Mouse (Mus musculus) lung, embryonic 15.5 days (tissue): ENCODE data around the gene Cacna1c. TPM values are rescaled to one million over a fixed set of nuclear protein-coding genes. Genes with fewer than 3 reads are reported as not detected.

Experiments used
- ATAC-seq: fragments of 200-750 bp; cut with Nextera tagmentation; 2 replicates; pipeline ENCODE4 v1.8.0; 2017; ENCODE audit warnings: moderate number of reproducible peaks, borderline replicate concordance; ENCODE audit not compliant: low FRiP score, low TSS enrichment; ENCODE audit errors: extremely low read depth
- H3K27ac ChIP-seq: fragments of 300-500 bp; sonication (generic); 2 replicates; pipeline ENCODE4 v1.5.1; 2015; ENCODE audit warnings: moderate library complexity, mild to moderate bottlenecking, inconsistent platforms
- H3K27me3 ChIP-seq: fragments of 300-500 bp; sonication (generic); 2 replicates; pipeline ENCODE4 v1.6.1; 2015; ENCODE audit warnings: inconsistent platforms
- H3K36me3 ChIP-seq: fragments of 300-500 bp; sonication (generic); 2 replicates; pipeline ENCODE4 v1.6.1; 2015; ENCODE audit warnings: inconsistent platforms
- H3K4me1 ChIP-seq: fragments of 300-500 bp; sonication (generic); 2 replicates; pipeline ENCODE4 v1.6.1; 2015; ENCODE audit warnings: inconsistent platforms
- H3K4me2 ChIP-seq: fragments of 300-500 bp; sonication (generic); 2 replicates; pipeline ENCODE4 v1.6.1; 2015; ENCODE audit warnings: inconsistent platforms, mild to moderate bottlenecking, moderate library complexity
- H3K4me3 ChIP-seq: fragments of 300-500 bp; sonication (generic); 2 replicates; pipeline ENCODE4 v1.5.1; 2015; ENCODE audit warnings: mild to moderate bottlenecking, inconsistent platforms
- H3K9ac ChIP-seq: fragments of 300-500 bp; sonication (generic); 2 replicates; pipeline ENCODE4 v1.6.1; 2015; ENCODE audit warnings: inconsistent platforms
- H3K9me3 ChIP-seq: fragments of 300-500 bp; sonication (generic); 2 replicates; pipeline ENCODE4 v1.6.1; 2016; ENCODE audit warnings: inconsistent platforms
- WGBS: fragments of 180-500 bp; shearing (Covaris S2); methylation state at CpG from one replicate; pipeline ENCODE4 v1.1.7; 2015; 5-methylcytosine and 5-hydroxymethylcytosine counted together
- polyA plus RNA-seq: library from polyadenylated mRNA; unstranded; fragments of >200 nt; fragmentation: Nextera tagmentation; extraction: Ambion mirVana; gene quantifications from 2 replicates; pipeline ENCODE4 v1.2.1, GENCODE M21; 2015

Gene Cacna1c
- polyA plus RNA-seq, 1 experiment from 2014 or later = 8.4 TPM

GRCm38 (mm10) chr6:118944093-118944492 is 252.1 kb downstream of the Cacna1c start:
- Histone ChIP-seq H3K9me3 (no peaks in the 10 kb centered on the region), H3K27me3 (no peaks in the 10 kb centered on the region), H3K9ac (no peak overlapping the region), H3K4me1 (peaks cover 13% of the 10 kb centered on the region), H3K4me2 (no peak overlapping the region), H3K4me3 (no peak overlapping the region), H3K36me3 (no peaks in the 10 kb centered on the region), H3K27ac (no peak overlapping the region)
- no peak for ATAC-seq
- 93% methylated on average over 4 of the region's 4 CpGs for WGBS

DNA sequence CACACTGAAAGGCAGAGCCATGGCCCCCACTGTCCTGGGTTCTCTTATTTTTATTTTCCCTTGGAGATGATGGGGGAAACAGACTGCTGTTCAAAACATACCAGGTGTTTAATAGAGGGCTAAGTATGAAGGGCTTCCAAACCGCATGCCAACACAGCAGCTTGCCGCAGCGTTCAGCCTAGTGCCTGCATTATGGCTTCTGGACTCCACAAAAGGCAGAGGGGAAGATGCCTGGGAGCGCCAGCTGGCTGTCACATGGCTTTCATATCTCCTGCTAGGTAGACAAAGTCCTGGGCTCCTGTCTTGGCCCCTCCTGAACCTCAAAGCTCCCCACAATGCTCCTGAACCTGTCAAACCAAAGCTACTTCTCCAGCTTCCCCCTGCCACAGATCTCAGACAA is 254.4 kb downstream of the Cacna1c start:
- H3K9me3 ChIP-seq = no peaks in the 10 kb centered on the region
- H3K36me3 ChIP-seq = no peaks in the 10 kb centered on the region
- H3K4me3 ChIP-seq = no peak overlapping the region
- no peak overlapping the region for H3K9ac ChIP-seq
- 92% methylated on average over 4 of the region's 4 CpGs for WGBS
- no peak overlapping the region for H3K27ac ChIP-seq
- peaks cover 5% of the 10 kb centered on the region for H3K4me1 ChIP-seq
- H3K27me3 ChIP-seq = no peaks in the 10 kb centered on the region
- no peak overlapping the region for H3K4me2 ChIP-seq
- no peak for ATAC-seq

DNA sequence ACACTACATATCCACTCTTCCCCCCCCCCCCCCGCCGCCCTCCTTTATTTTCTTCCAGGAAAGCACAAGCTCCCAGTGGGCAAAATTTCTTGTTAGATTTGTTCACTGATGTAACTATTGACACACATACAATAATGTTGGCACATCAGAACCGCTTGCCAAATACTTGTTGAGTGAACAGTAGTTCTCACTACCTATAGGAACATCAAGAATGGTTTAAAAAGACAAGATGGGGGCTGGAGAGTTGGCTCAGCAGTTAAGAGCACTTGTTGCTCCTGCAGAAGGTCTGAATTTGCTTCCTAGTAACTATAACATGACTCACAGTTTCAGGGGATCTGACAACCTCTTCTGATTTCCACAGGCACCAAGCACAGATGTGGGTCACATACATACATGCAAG is 255.2 kb downstream of the Cacna1c start:
- Histone ChIP-seq H3K4me1 (0 out of 2 replicates have a peak, but pooled peaks cover 3% of the 10 kb centered on the region), H3K4me2 (no peak overlapping the region), H3K27me3 (no peaks in the 10 kb centered on the region), H3K4me3 (no peak overlapping the region), H3K9ac (no peak overlapping the region), H3K27ac (no peak overlapping the region), H3K9me3 (no peaks in the 10 kb centered on the region), H3K36me3 (no peaks in the 10 kb centered on the region)
- 76% methylated on average over 3 of the region's 3 CpGs for WGBS
- ATAC-seq = no peak

- no peaks in the 10 kb centered on the region for H3K9me3 ChIP-seq
- 88% methylated on average over 8 of the region's 8 CpGs for WGBS
- H3K4me1 ChIP-seq = peaks cover 5% of the 10 kb centered on the region; the same call in 1 of the 2 replicates
- H3K4me3 ChIP-seq = no peak overlapping the region
- no peak for ATAC-seq
- H3K36me3 ChIP-seq = no peaks in the 10 kb centered on the region
- no peaks in the 10 kb centered on the region for H3K27me3 ChIP-seq
- H3K9ac ChIP-seq = no peak overlapping the region
- no peak overlapping the region for H3K27ac ChIP-seq
- H3K4me2 ChIP-seq = no peak overlapping the region
Observed at GRCm38 (mm10) chr6:118939626-118940025, 256.6 kb downstream of the Cacna1c start.

DNA sequence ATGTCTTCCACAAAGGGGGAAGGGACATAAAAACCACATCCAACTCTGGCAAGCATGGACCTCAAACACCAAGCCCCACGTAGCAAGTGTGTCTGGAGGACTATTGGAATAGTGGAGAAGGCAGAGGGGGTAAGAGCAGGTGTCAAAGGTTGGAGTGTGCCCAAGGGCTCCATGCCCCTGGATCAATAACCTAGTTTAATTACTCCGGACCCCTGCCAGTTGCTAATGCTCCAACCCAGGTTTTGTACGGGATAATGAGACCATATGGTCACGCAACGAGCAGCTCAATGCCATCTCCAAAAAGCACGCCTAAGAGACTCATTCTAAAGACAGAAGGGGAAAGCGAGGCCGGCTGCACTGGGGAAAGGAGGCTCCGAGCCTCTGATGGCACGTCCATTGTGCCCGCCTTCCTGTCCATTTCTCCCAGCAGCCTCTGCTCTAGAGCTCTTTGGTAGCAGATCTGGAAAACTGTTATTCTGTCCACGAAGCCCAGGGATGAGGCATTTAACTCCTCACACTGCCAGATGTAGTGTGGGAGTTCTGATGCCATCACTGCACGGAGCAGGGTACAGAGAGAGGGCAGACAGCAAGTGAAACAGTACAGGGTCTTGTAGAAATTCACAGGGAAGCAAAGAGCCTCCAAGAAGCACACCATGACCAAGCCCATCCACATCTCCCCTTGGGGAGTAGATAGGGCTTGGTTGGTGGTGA is 257.7 kb downstream of the Cacna1c start:
- no peak overlapping the region for H3K27ac ChIP-seq
- ATAC-seq = no peak
- no peaks in the 10 kb centered on the region for H3K27me3 ChIP-seq
- H3K9ac ChIP-seq = no peak overlapping the region
- H3K4me1 ChIP-seq = peaks cover 14% of the 10 kb centered on the region; the same call in 1 of the 2 replicates
- H3K4me2 ChIP-seq = no peak overlapping the region
- no peaks in the 10 kb centered on the region for H3K36me3 ChIP-seq
- no peak overlapping the region for H3K4me3 ChIP-seq
- 85% methylated on average over 13 of the region's 13 CpGs for WGBS
- H3K9me3 ChIP-seq = no peaks in the 10 kb centered on the region

DNA sequence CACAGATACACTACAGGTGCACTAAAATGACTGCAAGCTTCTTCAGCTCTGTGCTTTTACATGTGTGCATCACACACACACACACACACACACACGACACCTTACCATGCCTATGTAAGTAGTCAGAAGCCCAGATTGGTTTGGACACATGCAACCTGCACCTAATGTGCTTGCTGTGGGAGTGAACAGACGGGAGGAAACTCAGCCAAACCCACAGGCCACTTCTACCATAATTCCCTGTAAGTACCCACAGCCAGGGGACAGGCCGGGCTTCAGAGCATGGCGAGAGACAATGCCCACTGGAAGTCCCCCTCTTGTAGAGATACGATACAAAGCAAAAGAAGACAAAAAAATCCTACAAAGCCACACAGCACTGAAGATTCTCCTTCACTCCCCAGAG is 258.7 kb downstream of the Cacna1c start:
- no peak for ATAC-seq
- H3K27me3 ChIP-seq = no peaks in the 10 kb centered on the region
- H3K4me1 ChIP-seq = peaks cover 18% of the 10 kb centered on the region; the same call in 1 of the 2 replicates
- no peak overlapping the region for H3K27ac ChIP-seq
- H3K9me3 ChIP-seq = no peaks in the 10 kb centered on the region
- no peaks in the 10 kb centered on the region for H3K36me3 ChIP-seq
- no peak overlapping the region for H3K9ac ChIP-seq
- 87% methylated on average over 5 of the region's 5 CpGs for WGBS
- H3K4me3 ChIP-seq = no peak overlapping the region
- no peak overlapping the region for H3K4me2 ChIP-seq

- Histone ChIP-seq H3K4me1 (peaks cover 23% of the 10 kb centered on the region; the same call in 1 of the 2 replicates), H3K9ac (no peak overlapping the region), H3K4me3 (no peak overlapping the region), H3K27me3 (no peaks in the 10 kb centered on the region), H3K27ac (no peak overlapping the region), H3K4me2 (no peak overlapping the region), H3K36me3 (no peaks in the 10 kb centered on the region), H3K9me3 (no peaks in the 10 kb centered on the region)
- no peak for ATAC-seq
- WGBS = 82% methylated on average over 9 of the region's 9 CpGs
Observed at GRCm38 (mm10) chr6:118935520-118936415, 260.4 kb downstream of the Cacna1c start.

DNA sequence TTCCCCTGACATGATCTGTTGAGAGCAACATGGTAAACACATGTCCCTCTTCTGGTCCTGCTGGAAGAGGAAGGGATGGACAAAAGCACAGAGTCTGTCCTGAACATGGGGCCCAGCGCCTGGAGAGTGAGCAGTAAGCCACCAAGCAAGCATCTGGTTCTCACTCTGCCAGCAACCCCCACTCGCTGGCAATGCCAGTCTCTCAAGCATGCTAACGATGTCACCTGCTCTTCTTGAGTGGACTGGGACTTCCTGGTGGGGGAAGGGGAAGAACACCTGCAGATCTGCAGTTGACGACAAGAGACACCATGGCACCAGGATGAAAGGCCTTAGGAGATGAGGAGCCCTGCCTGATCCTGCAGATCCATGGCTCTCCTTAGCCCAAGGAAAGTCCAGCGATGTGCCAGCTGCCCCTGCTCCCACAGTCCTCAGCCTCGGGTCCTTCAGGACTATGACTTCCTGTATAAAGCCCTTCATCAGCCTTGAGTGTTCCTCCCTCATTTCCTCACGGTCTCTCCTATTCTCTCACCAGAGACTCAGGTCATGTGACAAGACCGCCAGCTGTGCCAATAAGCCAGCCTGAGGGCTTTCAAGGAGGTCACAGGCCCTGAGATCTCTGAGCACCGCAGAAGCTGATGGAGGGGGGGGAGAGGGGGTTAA is 261.8 kb downstream of the Cacna1c start:
- WGBS = 48% methylated on average over 9 of the region's 9 CpGs
- Histone ChIP-seq H3K9me3 (no peaks in the 10 kb centered on the region), H3K4me2 (no peak overlapping the region), H3K4me1 (peaks cover 23% of the 10 kb centered on the region; the same call in 1 of the 2 replicates), H3K27me3 (no peaks in the 10 kb centered on the region), H3K4me3 (no peak overlapping the region), H3K36me3 (no peaks in the 10 kb centered on the region), H3K9ac (no peak overlapping the region), H3K27ac (no peak overlapping the region)
- peak; percentile 59; the same call in 1 of the 2 replicates for ATAC-seq

GRCm38 (mm10) chr6:118933017-118933594 is 263.1 kb downstream of the Cacna1c start:
- Histone ChIP-seq H3K9me3 (no peaks in the 10 kb centered on the region), H3K27ac (no peak overlapping the region), H3K4me1 (peaks cover 23% of the 10 kb centered on the region; the same call in 1 of the 2 replicates), H3K36me3 (no peaks in the 10 kb centered on the region), H3K27me3 (no peaks in the 10 kb centered on the region), H3K9ac (no peak overlapping the region), H3K4me3 (no peak overlapping the region), H3K4me2 (no peak overlapping the region)
- WGBS = 88% methylated on average over 9 of the region's 9 CpGs
- no peak for ATAC-seq

DNA sequence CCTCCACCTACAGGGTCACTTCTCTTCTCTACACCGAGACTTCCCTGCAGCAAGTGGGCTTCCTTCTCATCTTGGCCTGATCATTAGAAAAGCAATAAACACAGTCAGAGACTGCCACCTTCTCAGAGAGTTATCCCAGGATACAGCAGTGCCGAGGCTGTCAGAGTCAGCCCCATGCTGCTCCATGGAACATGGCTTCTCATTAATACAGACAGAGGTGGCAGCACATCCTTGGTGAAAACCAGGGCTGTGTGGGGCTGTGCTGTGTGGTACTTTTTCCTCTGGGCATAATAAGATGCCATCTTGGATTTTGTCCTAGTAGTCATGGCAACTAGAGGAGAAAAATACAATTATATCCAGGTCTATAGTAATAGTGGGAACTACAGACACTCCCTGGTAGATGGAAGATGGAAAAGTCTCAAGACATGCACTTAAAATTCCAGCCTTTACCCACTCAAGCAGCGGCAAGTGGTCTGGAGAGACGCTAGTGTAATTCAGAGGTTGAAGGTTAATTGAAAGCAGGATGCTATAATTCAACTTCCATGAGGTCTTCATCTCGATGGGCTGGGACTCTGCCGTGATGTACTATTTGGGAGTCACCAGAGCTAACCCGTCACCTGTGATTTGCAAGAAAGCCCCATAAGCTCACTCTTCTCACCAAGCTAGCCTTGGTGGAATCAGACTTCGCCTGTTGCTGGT is 264.1 kb downstream of the Cacna1c start:
- H3K4me3 ChIP-seq = no peak overlapping the region
- no peak overlapping the region for H3K9ac ChIP-seq
- H3K36me3 ChIP-seq = no peaks in the 10 kb centered on the region
- H3K27ac ChIP-seq = no peak overlapping the region
- H3K9me3 ChIP-seq = no peaks in the 10 kb centered on the region
- peaks cover 23% of the 10 kb centered on the region; the same call in 1 of the 2 replicates for H3K4me1 ChIP-seq
- no peak overlapping the region for H3K4me2 ChIP-seq
- H3K27me3 ChIP-seq = no peaks in the 10 kb centered on the region
- ATAC-seq = no peak
- 73% methylated on average over 8 of the region's 8 CpGs for WGBS

DNA sequence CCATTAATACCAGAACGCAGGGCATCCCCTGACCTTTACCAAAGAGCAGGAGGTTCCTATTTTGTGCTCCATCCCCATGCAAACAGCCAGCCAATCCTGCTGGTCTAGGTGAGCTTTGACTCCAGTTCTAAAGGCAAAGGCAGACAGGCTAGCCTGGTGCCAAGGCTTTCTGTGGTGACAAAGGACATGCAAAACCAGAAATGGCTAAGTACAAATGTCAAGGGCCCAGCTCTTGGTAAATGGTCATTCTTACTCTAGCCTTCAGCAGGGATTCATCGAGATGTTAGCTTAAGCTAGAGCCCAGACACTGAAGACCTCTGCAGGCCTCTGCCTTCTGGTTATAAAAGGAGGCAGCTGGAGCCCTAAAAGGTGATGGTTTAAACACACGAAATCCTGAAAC is 269.5 kb downstream of the Cacna1c start:
- Histone ChIP-seq H3K9me3 (no peaks in the 10 kb centered on the region), H3K9ac (no peak overlapping the region), H3K36me3 (no peaks in the 10 kb centered on the region), H3K27me3 (no peaks in the 10 kb centered on the region), H3K4me1 (peaks cover 16% of the 10 kb centered on the region), H3K4me3 (no peak overlapping the region), H3K27ac (no peak overlapping the region), H3K4me2 (no peak overlapping the region)
- no peak for ATAC-seq
- 72% methylated on average over 3 of the region's 3 CpGs for WGBS
